Mouse (Mus musculus): Measurements from ENCODE around the gene Wdr73. TPM values are rescaled to one million over a fixed set of nuclear protein-coding genes. Genes with fewer than 3 reads are reported as not detected.

Gene Wdr73
- polyA plus RNA-seq, 1 experiment from 2014 or later: 31.2 TPM

DNA sequence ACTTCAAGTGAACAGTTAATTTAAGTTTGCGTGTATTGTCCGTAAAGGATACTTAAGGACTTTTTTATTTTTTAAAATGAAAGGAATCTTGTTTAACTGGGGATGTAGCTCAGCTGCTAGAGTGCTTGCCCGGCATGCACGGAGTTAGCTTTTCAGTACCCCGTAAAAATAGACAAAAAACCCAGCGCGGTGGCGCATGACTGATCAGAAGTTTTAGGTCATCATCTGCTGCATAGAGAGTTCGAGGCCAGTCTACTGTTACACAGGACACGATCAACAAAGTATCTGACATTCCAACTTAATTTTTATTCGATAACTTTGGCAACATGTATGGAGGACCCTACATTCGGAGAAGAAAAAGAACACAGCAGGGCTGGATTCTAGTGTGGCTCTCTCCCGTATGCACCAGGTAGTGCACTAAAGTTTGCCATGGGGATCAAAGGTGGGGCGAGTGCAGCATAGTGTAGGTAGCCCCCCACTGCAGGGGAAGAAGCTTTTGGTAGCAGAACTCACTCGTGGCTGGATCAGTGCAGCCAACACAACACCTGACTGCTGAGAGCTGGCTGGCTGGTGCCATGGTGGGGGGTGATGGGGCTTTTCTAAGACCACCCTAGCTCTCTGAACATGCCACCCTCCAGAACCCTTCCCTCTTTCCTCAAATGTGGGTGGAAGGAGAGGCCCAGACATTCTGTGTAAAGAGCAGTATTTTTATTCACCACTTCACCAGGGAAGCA lies 639 bp upstream of the Wdr73 start:
- Histone ChIP-seq H3K9me3 (ENCODE audit: control insufficient read depth, low read depth, low read length) (no peaks in the 10 kb centered on the region), H3K27me3 (ENCODE audit: control insufficient read depth, insufficient read depth, low read length) (no peaks in the 10 kb centered on the region), H3K27ac (ENCODE audit: low read length) (no peak overlapping the region; the same call in 1 of the 2 replicates), H3K4me2 (replicated peaks; ENCODE audit: low read depth, low read length) (peak overlapping the region; percentile 48), H3K4me3 (ENCODE audit: low read depth, low read length) (peak overlapping the region; percentile 65), H3K9ac (replicated peaks; ENCODE audit: low read depth, low read length) (peak overlapping the region; percentile 51; the same call in 1 of the 2 replicates), H3K4me1 (ENCODE audit: control insufficient read depth, insufficient read depth, low read length) (peaks cover 13% of the 10 kb centered on the region; the same call in 1 of the 2 replicates), H3K36me3 (ENCODE audit: control insufficient read depth, insufficient read depth, low read length) (peaks cover 8% of the 10 kb centered on the region; the same call in 1 of the 2 replicates)
- no peak for ATAC-seq (ENCODE audit: insufficient number of reproducible peaks, insufficient read depth, low FRiP score, low read depth)
- 31% methylated on average over 15 of the region's 15 CpGs for WGBS

DNA sequence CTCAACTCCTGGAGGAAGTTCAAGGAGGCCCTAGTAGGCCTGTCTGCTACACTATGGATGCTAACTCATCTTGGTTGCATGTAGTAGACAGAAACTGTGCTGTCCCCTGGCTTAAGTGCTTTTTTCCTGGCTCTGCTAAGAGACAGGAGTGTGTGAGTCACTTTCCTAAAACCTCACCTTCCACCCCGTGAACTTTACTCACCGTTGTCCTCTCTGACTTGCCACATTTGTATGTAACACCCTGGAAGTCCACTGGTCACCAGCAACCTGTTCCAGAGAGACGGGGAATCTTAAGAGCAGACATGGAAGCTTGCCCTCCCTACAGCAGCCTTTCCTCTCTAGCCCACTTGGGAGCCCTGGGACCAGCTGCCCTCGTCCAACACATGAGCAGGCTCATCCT lies 3.3 kb downstream of the Wdr73 start:
- WGBS: 90% methylated on average over 4 of the region's 4 CpGs
- ATAC-seq (ENCODE audit: insufficient number of reproducible peaks, insufficient read depth, low FRiP score, low read depth): no peak
- H3K36me3 ChIP-seq (ENCODE audit: control insufficient read depth, insufficient read depth, low read length): peaks cover 22% of the 10 kb centered on the region

DNA sequence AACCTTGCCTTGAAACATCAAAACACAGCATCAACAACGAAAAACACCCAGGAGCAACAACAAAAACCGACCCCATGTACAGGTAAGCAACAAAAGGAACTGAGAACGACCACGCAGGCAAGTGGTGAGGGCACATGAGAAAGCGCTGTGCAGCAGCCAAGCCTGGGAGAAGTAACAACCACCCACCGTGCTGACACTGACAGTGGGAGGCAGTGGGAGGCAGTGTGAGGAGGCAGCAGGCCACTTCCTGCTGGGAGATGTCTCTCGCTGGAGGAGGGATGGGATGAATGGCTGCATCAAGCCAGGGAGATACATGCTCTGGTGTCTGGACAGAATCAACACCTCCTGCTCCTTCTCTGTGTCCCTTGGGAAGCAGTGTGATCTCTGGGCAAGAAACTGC lies 3.9 kb downstream of the Wdr73 start:
- Histone ChIP-seq H3K9me3 (ENCODE audit: control insufficient read depth, low read depth, low read length) (no peaks in the 10 kb centered on the region), H3K27me3 (ENCODE audit: control insufficient read depth, insufficient read depth, low read length) (no peaks in the 10 kb centered on the region), H3K4me1 (ENCODE audit: control insufficient read depth, insufficient read depth, low read length) (0 out of 2 replicates have a peak, but pooled peaks cover 7% of the 10 kb centered on the region), H3K4me3 (ENCODE audit: low read depth, low read length) (no peak overlapping the region), H3K27ac (ENCODE audit: low read length) (no peak overlapping the region), H3K36me3 (ENCODE audit: control insufficient read depth, insufficient read depth, low read length) (peaks cover 27% of the 10 kb centered on the region), H3K9ac (replicated peaks; ENCODE audit: low read depth, low read length) (no peak overlapping the region), H3K4me2 (replicated peaks; ENCODE audit: low read depth, low read length) (no peak overlapping the region)
- ATAC-seq (ENCODE audit: insufficient number of reproducible peaks, insufficient read depth, low FRiP score, low read depth): no peak
- 83% methylated on average over 7 of the region's 7 CpGs for WGBS

More for the DNA sequence above, 3.3 kb downstream of the Wdr73 start:
- Histone ChIP-seq H3K27me3 (ENCODE audit: control insufficient read depth, insufficient read depth, low read length) (no peaks in the 10 kb centered on the region), H3K4me2 (replicated peaks; ENCODE audit: low read depth, low read length) (no peak overlapping the region), H3K9ac (replicated peaks; ENCODE audit: low read depth, low read length) (no peak overlapping the region), H3K4me3 (ENCODE audit: low read depth, low read length) (no peak overlapping the region), H3K4me1 (ENCODE audit: control insufficient read depth, insufficient read depth, low read length) (0 out of 2 replicates have a peak, but pooled peaks cover 7% of the 10 kb centered on the region), H3K27ac (ENCODE audit: low read length) (no peak overlapping the region), H3K9me3 (ENCODE audit: control insufficient read depth, low read depth, low read length) (no peaks in the 10 kb centered on the region)

DNA sequence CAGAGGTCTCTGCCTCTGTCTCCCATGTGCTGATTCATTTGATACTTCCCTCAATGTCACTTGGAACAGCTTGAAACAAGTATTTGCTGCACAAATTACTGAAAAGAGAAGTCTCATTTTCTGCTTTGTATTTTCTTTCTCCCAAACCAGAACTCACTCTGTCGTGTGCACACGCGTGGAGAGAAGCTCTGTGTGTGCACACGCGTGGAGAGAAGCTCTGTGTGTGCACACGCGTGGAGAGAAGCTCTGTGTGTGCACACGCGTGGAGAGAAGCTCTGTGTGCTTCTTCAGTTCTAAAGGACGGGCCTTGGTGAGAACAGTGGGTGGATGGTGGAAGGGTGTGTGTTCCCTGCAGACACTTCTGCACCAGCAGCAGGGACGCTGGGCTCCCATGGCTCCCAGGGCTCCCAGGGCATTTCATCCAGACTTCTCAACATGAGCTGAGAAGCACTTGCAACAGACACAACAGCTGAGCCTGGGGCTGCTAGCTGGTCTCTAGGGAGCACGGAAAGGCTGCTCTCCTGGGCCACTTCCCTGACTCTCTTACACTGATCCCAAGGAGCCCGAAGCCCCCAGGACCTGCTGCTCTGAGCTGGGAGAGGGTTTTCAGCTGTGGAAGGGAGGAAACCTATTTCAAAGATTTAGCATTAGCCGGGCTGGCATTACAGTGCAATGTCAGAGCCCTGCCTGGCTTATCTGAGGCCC lies 6.1 kb downstream of the Wdr73 start:
- Histone ChIP-seq H3K4me2 (replicated peaks; ENCODE audit: low read depth, low read length) (no peak overlapping the region), H3K27ac (ENCODE audit: low read length) (no peak overlapping the region), H3K9me3 (ENCODE audit: control insufficient read depth, low read depth, low read length) (no peaks in the 10 kb centered on the region), H3K27me3 (ENCODE audit: control insufficient read depth, insufficient read depth, low read length) (no peaks in the 10 kb centered on the region), H3K4me1 (ENCODE audit: control insufficient read depth, insufficient read depth, low read length) (0 out of 2 replicates have a peak, but pooled peaks cover 1% of the 10 kb centered on the region), H3K4me3 (ENCODE audit: low read depth, low read length) (no peak overlapping the region), H3K9ac (replicated peaks; ENCODE audit: low read depth, low read length) (no peak overlapping the region), H3K36me3 (ENCODE audit: control insufficient read depth, insufficient read depth, low read length) (peaks cover 41% of the 10 kb centered on the region)
- no peak for ATAC-seq (ENCODE audit: insufficient number of reproducible peaks, insufficient read depth, low FRiP score, low read depth)
- WGBS: 94% methylated on average over 14 of the region's 14 CpGs

DNA sequence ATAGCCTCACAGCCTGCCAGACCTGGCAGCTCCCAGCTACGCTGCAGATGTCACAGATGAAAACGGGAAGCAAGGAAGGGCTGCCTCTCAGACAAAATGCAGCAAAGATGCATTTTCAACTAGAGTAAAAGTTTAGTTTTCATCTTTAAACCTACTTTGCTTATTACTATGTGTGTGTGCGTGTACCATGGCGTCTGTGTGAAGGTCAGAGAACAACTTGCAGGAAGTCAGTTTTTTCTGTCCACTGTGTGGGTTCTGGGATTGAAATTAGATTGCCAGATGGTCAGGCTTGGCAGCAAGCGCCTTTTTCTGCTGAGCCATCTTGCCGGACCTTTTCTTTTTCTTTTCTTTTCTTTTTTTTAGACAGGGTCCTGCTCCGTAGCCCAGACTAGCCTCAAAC lies 6.9 kb downstream of the Wdr73 start:
- no peaks in the 10 kb centered on the region for H3K9me3 ChIP-seq (ENCODE audit: control insufficient read depth, low read depth, low read length)
- no peak for ATAC-seq (ENCODE audit: insufficient number of reproducible peaks, insufficient read depth, low FRiP score, low read depth)
- peaks cover 45% of the 10 kb centered on the region for H3K36me3 ChIP-seq (ENCODE audit: control insufficient read depth, insufficient read depth, low read length)
- WGBS: 92% methylated on average over 7 of the region's 7 CpGs
- no peak overlapping the region for H3K27ac ChIP-seq (ENCODE audit: low read length)
- no peak overlapping the region for H3K9ac ChIP-seq (replicated peaks; ENCODE audit: low read depth, low read length)
- H3K4me1 ChIP-seq (ENCODE audit: control insufficient read depth, insufficient read depth, low read length): 0 out of 2 replicates have a peak, but pooled peaks cover 5% of the 10 kb centered on the region
- H3K4me3 ChIP-seq (ENCODE audit: low read depth, low read length): no peak overlapping the region
- H3K4me2 ChIP-seq (replicated peaks; ENCODE audit: low read depth, low read length): no peak overlapping the region
- no peaks in the 10 kb centered on the region for H3K27me3 ChIP-seq (ENCODE audit: control insufficient read depth, insufficient read depth, low read length)

DNA sequence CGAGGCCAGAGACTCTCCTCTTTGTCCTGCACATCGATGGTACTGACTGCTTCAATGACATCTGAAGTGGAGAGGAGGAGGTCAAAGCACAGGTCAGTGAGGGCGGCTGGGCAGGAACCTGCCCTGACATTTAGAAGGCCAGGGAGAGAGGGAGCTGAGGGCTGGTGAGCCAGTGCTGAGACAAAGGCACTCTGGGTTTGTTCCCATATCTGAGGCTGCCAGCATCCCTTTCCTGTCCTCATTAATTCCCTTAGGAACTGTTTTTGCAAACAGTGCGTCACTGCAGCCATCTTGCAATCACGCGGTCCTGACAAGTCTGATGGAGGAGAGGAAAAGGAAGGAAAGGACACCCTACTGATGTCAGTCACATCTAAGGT lies 7.3 kb downstream of the Wdr73 start:
- H3K9me3 ChIP-seq (ENCODE audit: control insufficient read depth, low read depth, low read length): no peaks in the 10 kb centered on the region
- peaks cover 45% of the 10 kb centered on the region for H3K36me3 ChIP-seq (ENCODE audit: control insufficient read depth, insufficient read depth, low read length)
- H3K4me1 ChIP-seq (ENCODE audit: control insufficient read depth, insufficient read depth, low read length): 0 out of 2 replicates have a peak, but pooled peaks cover 9% of the 10 kb centered on the region
- no peak overlapping the region for H3K4me2 ChIP-seq (replicated peaks; ENCODE audit: low read depth, low read length)
- WGBS: 76% methylated on average over 6 of the region's 6 CpGs
- no peak overlapping the region for H3K9ac ChIP-seq (replicated peaks; ENCODE audit: low read depth, low read length)
- no peak overlapping the region for H3K4me3 ChIP-seq (ENCODE audit: low read depth, low read length)
- ATAC-seq (ENCODE audit: insufficient number of reproducible peaks, insufficient read depth, low FRiP score, low read depth): no peak
- no peaks in the 10 kb centered on the region for H3K27me3 ChIP-seq (ENCODE audit: control insufficient read depth, insufficient read depth, low read length)
- H3K27ac ChIP-seq (ENCODE audit: low read length): no peak overlapping the region

DNA sequence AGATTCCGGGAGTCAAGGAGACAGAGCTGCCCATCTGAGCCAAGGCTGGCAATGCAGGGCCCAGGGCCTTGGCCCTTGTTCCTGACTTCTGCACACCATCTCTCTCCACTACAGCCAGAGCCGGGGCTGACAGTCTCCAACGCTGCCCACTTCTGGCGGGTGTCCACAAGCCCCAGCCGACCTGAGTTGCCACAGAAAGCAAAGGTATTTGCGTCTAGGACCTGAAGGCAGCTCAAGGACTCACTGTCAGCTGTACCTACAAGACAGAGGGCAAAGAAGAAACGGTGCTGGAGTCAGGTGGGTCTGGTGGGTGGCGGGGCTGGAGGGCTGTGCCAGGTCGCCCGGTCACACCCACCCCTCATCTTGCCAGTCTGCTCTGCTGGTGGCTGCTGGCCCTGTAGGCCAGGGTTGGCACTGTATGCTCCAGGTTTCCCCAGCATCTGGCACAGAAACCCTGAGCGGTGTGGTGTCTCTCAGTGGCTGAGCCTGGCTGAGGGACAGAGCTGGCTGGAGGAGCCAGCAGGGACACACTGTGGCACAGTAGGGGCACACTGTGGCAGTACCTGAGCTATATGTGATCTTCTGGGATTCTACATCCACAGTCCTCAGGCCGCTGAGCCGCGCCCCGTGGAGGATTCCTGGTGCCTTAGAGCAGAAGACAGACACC lies 7.8 kb downstream of the Wdr73 start:
- H3K9me3 ChIP-seq (ENCODE audit: control insufficient read depth, low read depth, low read length): no peaks in the 10 kb centered on the region
- peaks cover 45% of the 10 kb centered on the region for H3K36me3 ChIP-seq (ENCODE audit: control insufficient read depth, insufficient read depth, low read length)
- H3K27ac ChIP-seq (ENCODE audit: low read length): no peak overlapping the region
- 0 out of 2 replicates have a peak, but pooled peaks cover 10% of the 10 kb centered on the region for H3K4me1 ChIP-seq (ENCODE audit: control insufficient read depth, insufficient read depth, low read length)
- no peak overlapping the region for H3K4me3 ChIP-seq (ENCODE audit: low read depth, low read length)
- no peak for ATAC-seq (ENCODE audit: insufficient number of reproducible peaks, insufficient read depth, low FRiP score, low read depth)
- no peak overlapping the region for H3K4me2 ChIP-seq (replicated peaks; ENCODE audit: low read depth, low read length)
- H3K9ac ChIP-seq (replicated peaks; ENCODE audit: low read depth, low read length): no peak overlapping the region
- H3K27me3 ChIP-seq (ENCODE audit: control insufficient read depth, insufficient read depth, low read length): no peaks in the 10 kb centered on the region
- WGBS: 90% methylated on average over 15 of the region's 15 CpGs

DNA sequence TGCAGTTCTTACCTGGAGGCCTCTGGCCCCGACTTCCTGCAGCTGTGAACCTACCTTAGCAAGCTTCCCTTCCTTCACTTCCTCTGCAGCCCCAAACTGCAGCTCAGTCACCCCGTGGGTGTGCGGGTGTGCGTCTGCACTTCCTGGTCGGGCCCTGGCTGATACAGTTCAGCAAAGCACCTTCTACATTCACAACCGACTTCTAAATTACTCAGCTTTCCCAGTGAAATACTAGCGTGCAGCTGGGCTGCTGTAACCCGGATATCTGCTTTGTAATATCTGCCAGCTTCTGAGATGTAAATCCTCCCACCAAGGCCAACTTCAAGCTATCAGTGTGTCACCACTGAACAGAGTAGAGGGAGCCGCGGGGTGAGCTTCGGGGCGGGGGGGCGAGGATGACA lies 11.2 kb downstream of the Wdr73 start:
- H3K36me3 ChIP-seq (ENCODE audit: control insufficient read depth, insufficient read depth, low read length): peaks cover 36% of the 10 kb centered on the region
- 0 out of 2 replicates have a peak, but pooled peaks cover 10% of the 10 kb centered on the region for H3K4me1 ChIP-seq (ENCODE audit: control insufficient read depth, insufficient read depth, low read length)
- ATAC-seq (ENCODE audit: insufficient number of reproducible peaks, insufficient read depth, low FRiP score, low read depth): no peak
- no peaks in the 10 kb centered on the region for H3K9me3 ChIP-seq (ENCODE audit: control insufficient read depth, low read depth, low read length)
- WGBS: 77% methylated on average over 13 of the region's 13 CpGs
- H3K4me3 ChIP-seq (ENCODE audit: low read depth, low read length): no peak overlapping the region
- H3K9ac ChIP-seq (replicated peaks; ENCODE audit: low read depth, low read length): no peak overlapping the region
- H3K27ac ChIP-seq (ENCODE audit: low read length): peak overlapping the region; percentile 63
- H3K4me2 ChIP-seq (replicated peaks; ENCODE audit: low read depth, low read length): no peak overlapping the region
- H3K27me3 ChIP-seq (ENCODE audit: control insufficient read depth, insufficient read depth, low read length): no peaks in the 10 kb centered on the region

Measured in stomach, embryonic 14.5 days (tissue).